Mouse (Mus musculus) ES-Bruce4 (cell line): ENCODE data around the gene Spz1. TPM values are rescaled to one million over a fixed set of nuclear protein-coding genes. Genes with fewer than 3 reads are reported as not detected.

Source experiments
- H3K27ac ChIP-seq: 2 replicates; pipeline ENCODE4 v1.5.1; 2012; ENCODE audit warnings: low read length, inconsistent platforms; ENCODE audit not compliant: insufficient read depth
- H3K27me3 ChIP-seq: 2 replicates; pipeline ENCODE4 v1.6.1; 2012; ENCODE audit warnings: mild to moderate bottlenecking, low read length, inconsistent platforms; ENCODE audit not compliant: control insufficient read depth, poor library complexity, insufficient read depth, severe bottlenecking
- H3K36me3 ChIP-seq: 2 replicates; pipeline ENCODE4 v1.6.1; 2012; ENCODE audit warnings: inconsistent platforms, mild to moderate bottlenecking, low read length, moderate library complexity; ENCODE audit not compliant: control insufficient read depth, poor library complexity, insufficient read depth, severe bottlenecking
- H3K4me1 ChIP-seq: one replicate; pipeline ENCODE4 v1.8.1; 2011; ENCODE audit warnings: low read length; ENCODE audit not compliant: control insufficient read depth, insufficient read depth
- H3K4me3 ChIP-seq: 2 replicates; pipeline ENCODE4 v1.5.1; 2011; ENCODE audit warnings: low read depth, mild to moderate bottlenecking, low read length
- H3K9ac ChIP-seq: 2 replicates; pipeline ENCODE4 v1.6.1; 2012; ENCODE audit warnings: low read depth, mild to moderate bottlenecking, inconsistent platforms; ENCODE audit not compliant: poor library complexity, severe bottlenecking
- H3K9me3 ChIP-seq: replicated peaks from 2 replicates; pipeline ENCODE4 v1.6.1; 2012; ENCODE audit warnings: mild to moderate bottlenecking, low read length, inconsistent platforms; ENCODE audit not compliant: control insufficient read depth, poor library complexity, insufficient read depth, severe bottlenecking
- CTCF ChIP-seq: IDR thresholded peaks from one replicate; pipeline ENCODE4 v1.8.1; 2011; ENCODE audit warnings: low read depth, low read length
- EP300 ChIP-seq: IDR thresholded peaks from 2 replicates; pipeline ENCODE4 v1.6.1; 2011; ENCODE audit warnings: low read depth, low read length; ENCODE audit not compliant: insufficient read depth
- POLR2A ChIP-seq: IDR thresholded peaks from one replicate; pipeline ENCODE4 v1.8.1; 2011; ENCODE audit warnings: low read length; ENCODE audit not compliant: insufficient read depth
- polyA plus RNA-seq: library from polyadenylated mRNA; stranded (reverse); fragments of >200 nt; gene quantifications from 2 replicates; pipeline ENCODE4 v1.2.4, GENCODE M21; 2011; ENCODE audit warnings: low read depth; ENCODE audit not compliant: missing spikeins, insufficient read depth, insufficient read length

The Spz1 gene
- polyA plus RNA-seq, 1 experiment = not detected

DNA sequence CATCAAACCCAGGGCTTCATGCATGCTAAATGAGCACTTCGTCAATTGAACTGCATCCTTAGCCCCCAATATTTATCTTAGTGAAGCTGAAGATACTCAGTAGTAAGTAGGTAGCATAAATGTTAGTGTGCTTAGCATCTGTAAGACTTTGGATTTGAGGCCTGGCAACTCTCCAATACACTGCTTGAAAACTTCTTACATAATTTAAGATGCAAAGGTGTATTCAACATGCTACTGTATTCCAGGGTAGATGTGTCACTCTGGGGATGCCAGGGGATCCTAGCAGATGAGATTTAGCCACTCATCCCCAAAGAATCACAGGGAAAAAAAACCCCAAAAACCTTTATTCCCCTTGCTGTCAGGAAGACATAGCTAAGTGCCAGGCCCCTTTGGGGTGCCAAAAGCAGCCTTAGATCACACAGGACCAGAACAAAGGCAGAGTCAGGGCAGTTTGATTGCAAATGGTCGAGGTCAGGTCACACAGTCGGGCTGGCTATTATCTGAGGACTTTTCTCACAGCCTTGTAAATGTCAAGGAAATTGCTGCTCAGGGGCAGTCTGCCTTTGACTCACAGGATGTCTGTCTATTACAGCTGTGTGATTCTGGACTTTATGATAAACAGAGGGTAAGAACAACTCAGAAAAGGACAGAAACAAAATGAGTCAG, 17.9 kb upstream of the Spz1 start:
- Histone ChIP-seq H3K36me3 (no peaks in the 10 kb centered on the region), H3K4me3 (no peak overlapping the region), H3K4me1 (no peaks in the 10 kb centered on the region), H3K9ac (no peak overlapping the region), H3K27ac (no peak overlapping the region), H3K9me3 (peaks cover 14% of the 10 kb centered on the region), H3K27me3 (no peaks in the 10 kb centered on the region)
- TF ChIP-seq EP300 (no peak), POLR2A (no peak)

DNA sequence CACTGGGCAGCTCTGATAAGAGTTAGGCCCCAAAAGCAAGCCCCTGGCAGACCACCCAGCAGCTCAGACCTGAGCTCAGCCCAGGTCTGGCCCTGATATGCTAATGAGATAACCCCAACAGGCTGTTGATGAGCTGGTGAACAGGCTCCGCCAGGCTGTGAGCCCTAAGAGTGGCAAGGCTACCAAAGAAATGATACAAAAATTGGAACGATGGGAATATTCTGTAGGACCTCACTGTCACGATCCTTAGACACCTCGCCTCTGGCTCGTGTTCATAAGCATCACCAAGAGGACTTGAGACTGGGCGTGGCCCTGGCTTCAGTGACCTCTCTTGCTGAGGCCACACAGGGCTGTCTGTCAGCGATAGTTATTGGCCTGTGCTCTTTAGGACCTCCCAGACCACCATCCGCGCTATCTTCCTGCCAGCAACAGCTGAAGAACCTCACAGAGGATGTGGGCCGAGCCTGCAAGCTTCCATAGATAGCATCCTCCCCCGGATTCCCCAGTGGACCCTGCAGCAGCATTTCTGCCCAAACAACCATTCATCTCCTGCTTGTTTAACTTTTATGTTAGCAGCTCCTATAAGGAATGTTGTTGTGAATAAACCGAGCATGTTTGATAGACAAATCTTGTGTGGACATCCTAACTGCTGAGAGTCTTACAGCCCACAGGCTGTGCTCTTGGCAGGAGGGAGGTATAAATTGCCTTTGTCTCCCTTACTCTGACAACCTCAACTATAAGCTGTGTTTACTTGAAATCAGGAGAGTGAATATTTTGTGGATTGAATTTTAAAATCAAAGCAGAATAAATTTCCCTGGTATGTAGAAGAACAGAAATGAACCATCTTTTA, 17.0 kb upstream of the Spz1 start:
- Histone ChIP-seq H3K27ac (no peak overlapping the region), H3K27me3 (no peaks in the 10 kb centered on the region), H3K4me3 (no peak overlapping the region), H3K4me1 (no peaks in the 10 kb centered on the region), H3K36me3 (no peaks in the 10 kb centered on the region), H3K9me3 (peaks cover 10% of the 10 kb centered on the region), H3K9ac (no peak overlapping the region)
- no peak for TF ChIP-seq EP300
- no peak for TF ChIP-seq CTCF
- TF ChIP-seq POLR2A = no peak

DNA sequence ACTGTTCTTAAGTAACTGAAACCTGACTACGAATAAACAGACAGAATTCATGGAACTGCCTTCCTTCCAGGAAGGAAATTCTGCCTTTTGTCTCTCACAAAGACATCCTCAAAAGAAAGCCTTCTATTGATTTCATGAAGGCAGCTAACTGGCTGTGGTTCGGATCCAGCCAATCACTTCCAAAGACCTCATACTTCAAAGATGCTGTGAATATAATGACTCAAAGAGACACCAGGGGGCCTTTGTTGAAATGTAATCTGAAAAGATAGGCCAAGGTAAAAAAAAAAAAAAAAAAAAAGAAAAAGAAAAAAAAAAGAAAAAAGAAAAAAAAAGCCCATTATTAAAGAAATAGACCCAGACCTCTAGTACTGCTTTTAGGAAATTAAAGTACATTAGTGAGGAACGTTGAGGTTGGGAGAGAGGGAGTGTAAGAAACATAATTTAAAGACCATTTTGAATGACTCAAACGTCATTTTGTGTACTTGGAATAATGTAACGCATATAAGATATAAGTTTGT, 16.4 kb upstream of the Spz1 start:
- Histone ChIP-seq H3K36me3 (no peaks in the 10 kb centered on the region), H3K4me3 (no peak overlapping the region), H3K27me3 (no peaks in the 10 kb centered on the region), H3K27ac (no peak overlapping the region), H3K9me3 (peaks cover 10% of the 10 kb centered on the region), H3K4me1 (no peaks in the 10 kb centered on the region), H3K9ac (no peak overlapping the region)
- TF ChIP-seq EP300 = no peak
- no peak for TF ChIP-seq POLR2A
- TF ChIP-seq CTCF = no peak

DNA sequence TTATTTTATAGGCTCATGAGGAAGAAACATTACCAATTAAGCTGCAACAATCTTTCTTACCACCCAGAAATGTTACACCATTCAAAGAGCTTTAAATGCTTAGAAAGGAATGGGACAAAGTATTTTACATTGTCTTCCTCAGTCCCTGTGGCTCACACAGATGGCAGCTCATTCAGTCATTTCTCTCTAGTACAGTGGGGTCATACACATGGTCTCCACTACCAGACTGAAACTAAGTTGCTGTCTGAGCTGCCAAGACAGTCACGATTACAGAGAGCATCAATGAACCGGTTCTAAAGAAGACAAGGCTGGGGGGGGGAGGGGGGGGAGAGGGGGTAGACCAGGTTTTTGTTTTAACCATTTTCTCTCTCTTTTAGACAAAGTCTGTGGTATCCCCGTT, 15.3 kb upstream of the Spz1 start:
- Histone ChIP-seq H3K4me1 (no peaks in the 10 kb centered on the region), H3K27ac (no peak overlapping the region)

DNA sequence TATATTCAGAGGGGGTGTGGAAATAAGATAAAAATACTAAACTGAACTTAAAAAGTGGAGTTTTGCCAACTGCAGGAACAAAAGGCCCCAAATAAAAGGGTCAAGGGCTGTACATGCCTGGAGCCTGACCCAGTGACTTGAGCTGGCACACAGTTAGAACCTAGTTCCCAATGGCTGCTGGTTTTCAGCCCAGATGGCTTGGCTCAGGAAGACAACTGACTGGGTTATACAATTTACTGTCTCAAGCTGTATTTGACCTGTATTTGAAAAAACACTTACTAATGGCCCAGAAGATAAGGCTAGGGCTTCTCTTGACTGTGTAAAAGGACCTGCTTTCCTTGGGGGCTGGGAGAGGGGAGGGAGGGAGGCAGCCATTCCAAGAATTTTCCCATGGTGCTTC, 13.3 kb upstream of the Spz1 start:
- H3K27ac ChIP-seq = no peak overlapping the region

More for the DNA sequence above, 15.3 kb upstream of the Spz1 start:
- Histone ChIP-seq H3K9me3 (peaks cover 10% of the 10 kb centered on the region), H3K4me3 (no peak overlapping the region), H3K27me3 (no peaks in the 10 kb centered on the region), H3K9ac (no peak overlapping the region), H3K36me3 (no peaks in the 10 kb centered on the region)
- no peak for TF ChIP-seq EP300
- TF ChIP-seq CTCF = no peak
- no peak for TF ChIP-seq POLR2A

DNA sequence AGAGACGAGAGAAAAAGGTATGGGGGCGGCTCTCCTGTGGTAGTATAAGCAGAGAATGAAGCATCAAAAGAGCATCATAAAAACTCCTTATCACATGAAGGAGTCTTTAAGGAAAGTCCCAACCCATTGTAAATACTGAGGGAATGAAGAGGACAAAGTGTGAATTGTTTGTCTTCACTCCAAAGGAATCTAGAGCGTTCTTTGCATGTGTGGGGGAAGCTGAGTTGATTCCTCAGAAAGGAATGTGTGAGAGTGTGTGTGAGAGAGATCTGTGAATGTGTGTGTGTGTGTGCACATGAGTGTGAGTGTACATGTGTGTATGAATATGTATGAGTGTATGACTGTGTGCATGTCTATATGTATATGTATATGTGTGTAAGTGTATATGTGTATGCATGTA, 12.7 kb upstream of the Spz1 start:
- Histone ChIP-seq H3K9ac (no peak overlapping the region), H3K36me3 (no peaks in the 10 kb centered on the region), H3K4me1 (no peaks in the 10 kb centered on the region), H3K27ac (no peak overlapping the region), H3K9me3 (peaks cover 2% of the 10 kb centered on the region; the same call in 1 of the 2 replicates), H3K4me3 (no peak overlapping the region), H3K27me3 (no peaks in the 10 kb centered on the region)
- TF ChIP-seq EP300 = no peak
- no peak for TF ChIP-seq CTCF
- no peak for TF ChIP-seq POLR2A

More for the DNA sequence above, 13.3 kb upstream of the Spz1 start:
- Histone ChIP-seq H3K27me3 (no peaks in the 10 kb centered on the region), H3K36me3 (no peaks in the 10 kb centered on the region), H3K9ac (no peak overlapping the region), H3K4me3 (no peak overlapping the region), H3K9me3 (peaks cover 7% of the 10 kb centered on the region; the same call in 1 of the 2 replicates), H3K4me1 (no peaks in the 10 kb centered on the region)
- TF ChIP-seq POLR2A = no peak
- TF ChIP-seq CTCF = no peak
- no peak for TF ChIP-seq EP300
